Mouse (Mus musculus) neural tube, embryonic 13.5 days (tissue): ENCODE measurements around the gene Slc25a26. TPM values are rescaled to one million over a fixed set of nuclear protein-coding genes. Genes with fewer than 3 reads are reported as not detected.

ENCODE experiments used
- ATAC-seq: fragments of 200-750 bp; cut with Nextera tagmentation; 2 replicates; pipeline ENCODE4 v1.8.0; 2017; ENCODE audit warnings: low read depth, mild to moderate bottlenecking, moderate TSS enrichment, moderate library complexity
- H3K27ac ChIP-seq: fragments of 300-500 bp; sonication (generic); replicated peaks from 2 replicates; pipeline ENCODE4 v1.5.1; 2015; ENCODE audit warnings: moderate library complexity, mild to moderate bottlenecking, inconsistent platforms
- H3K27me3 ChIP-seq: fragments of 300-500 bp; sonication (generic); 2 replicates; pipeline ENCODE4 v1.6.1; 2015; ENCODE audit warnings: mild to moderate bottlenecking, inconsistent platforms
- H3K36me3 ChIP-seq: fragments of 300-500 bp; sonication (generic); 2 replicates; pipeline ENCODE4 v1.6.1; 2015; ENCODE audit warnings: mild to moderate bottlenecking, inconsistent platforms
- H3K4me1 ChIP-seq: fragments of 300-500 bp; sonication (generic); replicated peaks from 2 replicates; pipeline ENCODE4 v1.6.1; 2015; ENCODE audit warnings: inconsistent platforms
- H3K4me2 ChIP-seq: fragments of 300-500 bp; sonication (generic); 2 replicates; pipeline ENCODE4 v1.6.1; 2015; ENCODE audit warnings: inconsistent platforms, mild to moderate bottlenecking, moderate library complexity
- H3K4me3 ChIP-seq: fragments of 300-500 bp; sonication (generic); 2 replicates; pipeline ENCODE4 v1.5.1; 2015; ENCODE audit warnings: mild to moderate bottlenecking, inconsistent platforms
- H3K9ac ChIP-seq: fragments of 300-500 bp; sonication (generic); 2 replicates; pipeline ENCODE4 v1.6.1; 2015; ENCODE audit warnings: moderate library complexity, mild to moderate bottlenecking, inconsistent platforms
- H3K9me3 ChIP-seq: fragments of 300-500 bp; sonication (generic); 2 replicates; pipeline ENCODE4 v1.6.1; 2016; ENCODE audit warnings: inconsistent platforms
- WGBS: fragments of 180-500 bp; shearing (Covaris S2); methylation state at CpG from one replicate; pipeline ENCODE4 v1.1.7; 2015; 5-methylcytosine and 5-hydroxymethylcytosine counted together
- polyA plus RNA-seq: library from polyadenylated mRNA; unstranded; fragments of >200 nt; fragmentation: Nextera tagmentation; extraction: Ambion mirVana; gene quantifications from 2 replicates; pipeline ENCODE4 v1.2.1, GENCODE M21; 2015

Slc25a26 gene
- polyA plus RNA-seq, 1 experiment from 2014 or later: 8.7 TPM

DNA sequence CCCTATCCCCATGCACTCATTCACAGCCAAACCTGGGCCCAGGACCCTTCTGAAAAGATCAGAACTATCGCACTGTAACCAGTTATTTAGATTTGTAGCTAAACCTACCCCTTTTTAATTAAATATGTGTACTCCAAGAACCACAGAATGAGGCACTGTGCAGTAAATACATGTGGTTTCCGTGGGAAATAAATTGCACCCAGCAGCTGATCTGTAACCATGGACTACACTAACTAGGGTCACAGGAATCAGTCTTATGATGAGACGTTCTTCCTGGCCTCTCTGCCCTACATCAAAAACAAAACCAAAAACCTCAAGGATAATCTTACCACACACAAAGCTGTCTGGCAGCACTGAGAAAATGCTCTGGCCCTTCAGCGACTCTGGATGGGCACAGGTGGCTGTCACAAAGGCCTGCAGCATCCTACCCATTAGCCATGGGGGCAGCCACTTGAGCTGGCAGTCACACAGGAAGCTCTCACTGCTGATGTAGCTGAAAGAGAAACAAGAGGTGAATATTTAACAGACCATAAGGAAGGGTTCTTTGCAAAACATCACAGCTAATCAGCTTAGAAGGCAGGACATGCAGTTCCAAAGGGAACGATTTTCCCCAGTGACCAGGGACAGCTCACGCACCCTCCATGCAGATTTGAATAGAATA, 113.2 kb downstream of the Slc25a26 start:
- no peak for ATAC-seq
- H3K4me1 ChIP-seq: peaks cover 15% of the 10 kb centered on the region; the same call in 1 of the 2 replicates
- H3K9ac ChIP-seq: no peak overlapping the region
- H3K9me3 ChIP-seq: no peaks in the 10 kb centered on the region
- no peak overlapping the region for H3K4me2 ChIP-seq
- H3K36me3 ChIP-seq: peaks cover 91% of the 10 kb centered on the region
- no peaks in the 10 kb centered on the region for H3K27me3 ChIP-seq
- 82% methylated on average over 6 of the region's 6 CpGs for WGBS
- H3K27ac ChIP-seq: no peak overlapping the region
- no peak overlapping the region for H3K4me3 ChIP-seq

DNA sequence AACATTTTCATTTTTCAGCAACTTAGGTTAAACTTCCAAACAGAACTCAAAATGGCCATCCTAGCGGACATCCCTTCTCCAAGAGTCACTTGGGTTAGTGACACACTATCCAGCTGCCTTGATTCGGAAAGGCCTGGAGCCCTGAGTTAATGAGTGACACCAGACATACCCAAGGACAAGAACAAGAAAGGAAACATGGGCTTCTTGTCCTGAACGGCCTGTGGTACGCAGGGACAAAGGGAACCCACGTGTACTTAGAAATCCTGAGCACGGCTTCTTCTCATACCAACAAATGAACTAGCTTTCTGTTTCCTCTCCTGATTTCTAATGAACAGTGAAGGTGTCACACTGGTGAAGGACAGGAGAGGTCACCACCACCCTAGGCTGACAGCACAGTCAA, 114.2 kb downstream of the Slc25a26 start:
- H3K4me2 ChIP-seq: no peak overlapping the region
- WGBS: 91% methylated on average over 6 of the region's 6 CpGs
- H3K9me3 ChIP-seq: no peaks in the 10 kb centered on the region
- no peak overlapping the region for H3K9ac ChIP-seq
- H3K4me1 ChIP-seq: peaks cover 19% of the 10 kb centered on the region; the same call in 1 of the 2 replicates
- no peaks in the 10 kb centered on the region for H3K27me3 ChIP-seq
- no peak overlapping the region for H3K27ac ChIP-seq
- peaks cover 82% of the 10 kb centered on the region for H3K36me3 ChIP-seq
- no peak for ATAC-seq
- no peak overlapping the region for H3K4me3 ChIP-seq

DNA sequence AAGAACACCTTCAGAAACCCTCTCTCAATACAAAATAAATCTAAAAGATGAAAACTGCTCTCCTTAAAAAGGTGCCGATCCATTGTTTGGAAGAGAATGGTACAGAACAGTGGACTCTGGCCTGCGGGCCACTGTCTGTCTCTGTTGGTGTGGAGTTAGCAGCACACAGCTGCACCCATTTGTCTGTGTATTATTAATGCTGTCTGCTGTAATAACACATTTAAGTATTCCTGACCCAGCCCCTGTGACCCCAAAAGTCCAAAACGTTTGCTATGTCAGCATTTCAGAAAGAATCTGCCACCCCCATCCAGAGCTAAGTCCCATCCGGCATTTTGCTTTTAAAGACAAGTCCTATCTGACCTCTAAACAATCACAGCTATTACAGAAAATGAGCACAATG, 115.8 kb downstream of the Slc25a26 start:
- H3K4me2 ChIP-seq: no peak overlapping the region
- H3K27ac ChIP-seq: no peak overlapping the region
- no peaks in the 10 kb centered on the region for H3K9me3 ChIP-seq
- peaks cover 79% of the 10 kb centered on the region for H3K36me3 ChIP-seq
- no peaks in the 10 kb centered on the region for H3K27me3 ChIP-seq
- WGBS: 86% methylated on average over 4 of the region's 4 CpGs
- H3K9ac ChIP-seq: no peak overlapping the region
- no peak for ATAC-seq
- H3K4me3 ChIP-seq: no peak overlapping the region
- H3K4me1 ChIP-seq: peaks cover 19% of the 10 kb centered on the region; the same call in 1 of the 2 replicates

DNA sequence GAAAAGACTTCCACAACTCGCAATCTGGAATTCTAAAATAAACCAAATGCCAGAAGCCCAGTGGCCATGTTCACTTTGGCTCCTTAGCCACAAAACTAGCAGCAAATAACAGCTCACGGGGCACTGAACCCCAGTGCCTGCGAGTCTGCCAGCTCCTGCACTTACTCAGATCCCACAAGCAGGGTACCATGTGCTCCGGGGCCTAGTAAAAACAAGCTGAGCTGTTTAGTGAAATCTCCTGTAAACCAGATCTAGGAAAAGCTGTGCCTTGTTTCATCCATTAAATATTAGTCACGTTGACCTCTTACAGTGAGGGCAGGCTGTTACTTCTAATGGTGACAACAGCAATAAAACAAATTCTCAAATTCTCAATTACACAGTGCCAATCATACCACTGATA, 118.5 kb downstream of the Slc25a26 start:
- Histone ChIP-seq H3K9me3 (no peaks in the 10 kb centered on the region), H3K9ac (no peak overlapping the region), H3K4me3 (no peak overlapping the region), H3K36me3 (peaks cover 70% of the 10 kb centered on the region), H3K4me2 (no peak overlapping the region), H3K27me3 (no peaks in the 10 kb centered on the region), H3K27ac (no peak overlapping the region), H3K4me1 (peaks cover 11% of the 10 kb centered on the region; the same call in 1 of the 2 replicates)
- 87% methylated on average over 5 of the region's 5 CpGs for WGBS
- ATAC-seq: no peak

DNA sequence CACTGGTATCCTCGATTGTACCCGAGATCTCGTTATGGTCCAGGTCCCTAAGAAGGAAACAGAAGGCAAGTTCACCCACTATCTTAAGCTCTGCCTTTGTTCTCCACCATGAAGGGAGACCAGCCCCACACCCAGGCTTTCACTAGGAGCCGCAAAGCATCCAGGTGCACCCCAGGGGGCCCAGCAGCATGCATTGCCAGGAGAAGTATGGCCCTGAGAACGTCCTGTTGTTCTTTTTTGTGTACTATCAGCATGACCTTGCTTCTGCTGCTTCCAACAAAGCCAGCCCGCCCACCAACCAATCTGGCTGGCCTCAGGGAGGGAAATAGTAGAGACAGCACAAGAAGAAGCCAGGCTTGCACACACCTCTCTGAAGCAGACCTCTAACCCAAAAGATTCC, 120.2 kb downstream of the Slc25a26 start:
- H3K36me3 ChIP-seq: peaks cover 68% of the 10 kb centered on the region

DNA sequence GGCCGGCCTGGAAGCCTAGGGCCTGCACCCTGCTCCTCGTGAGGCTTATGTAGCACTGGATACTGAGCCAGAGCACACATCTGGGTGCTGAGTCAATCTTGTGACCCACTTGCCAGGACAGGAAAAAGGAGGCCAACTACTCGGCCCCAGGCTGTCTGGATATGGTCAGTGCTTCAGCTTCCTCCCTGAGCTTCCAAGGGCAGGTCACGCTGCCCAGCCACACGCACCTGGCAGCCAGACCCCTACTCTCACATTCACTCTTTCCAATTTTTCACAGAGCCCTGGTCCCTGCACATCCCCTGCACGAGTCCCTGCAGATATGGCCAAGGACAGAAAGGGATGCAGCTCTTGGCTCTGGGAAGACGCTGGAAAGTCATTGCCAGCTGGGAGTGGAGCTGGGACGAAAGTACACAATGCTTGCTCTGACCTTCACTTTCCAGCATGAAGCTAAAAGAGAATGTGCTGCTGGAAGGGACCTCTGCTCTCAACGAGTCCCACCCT, 120.7 kb downstream of the Slc25a26 start:
- Histone ChIP-seq H3K27me3 (no peaks in the 10 kb centered on the region), H3K27ac (no peak overlapping the region), H3K9me3 (no peaks in the 10 kb centered on the region), H3K4me3 (no peak overlapping the region), H3K36me3 (peaks cover 65% of the 10 kb centered on the region), H3K4me2 (no peak overlapping the region), H3K4me1 (peaks cover 16% of the 10 kb centered on the region), H3K9ac (no peak overlapping the region)
- WGBS: 88% methylated on average over 9 of the region's 9 CpGs
- no peak for ATAC-seq

More for the DNA sequence above, 120.2 kb downstream of the Slc25a26 start:
- H3K27ac ChIP-seq: no peak overlapping the region
- 64% methylated on average over 6 of the region's 6 CpGs for WGBS
- no peak overlapping the region for H3K4me2 ChIP-seq
- peaks cover 11% of the 10 kb centered on the region for H3K4me1 ChIP-seq
- H3K4me3 ChIP-seq: no peak overlapping the region
- H3K9ac ChIP-seq: no peak overlapping the region
- no peak for ATAC-seq
- H3K27me3 ChIP-seq: no peaks in the 10 kb centered on the region
- H3K9me3 ChIP-seq: no peaks in the 10 kb centered on the region

DNA sequence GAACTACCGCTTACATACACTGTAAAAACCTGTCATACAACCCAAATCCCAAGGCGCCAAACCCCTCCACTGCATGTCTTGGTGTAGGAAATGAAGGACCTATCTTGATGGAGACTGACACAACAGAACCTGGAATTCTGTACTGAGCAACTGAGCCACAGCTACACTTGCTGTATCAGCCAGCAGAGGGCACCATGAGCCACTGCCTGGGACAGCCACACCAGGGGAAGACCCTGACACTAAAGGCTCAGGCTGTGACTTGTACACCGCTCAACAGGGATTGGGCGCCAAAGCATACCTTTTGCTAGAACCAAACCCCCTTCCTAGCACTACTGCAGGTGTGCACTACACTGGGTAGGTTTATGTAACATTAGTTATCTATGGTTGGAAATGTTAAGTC, 122.9 kb downstream of the Slc25a26 start:
- Histone ChIP-seq H3K4me1 (peaks cover 31% of the 10 kb centered on the region), H3K4me2 (no peak overlapping the region), H3K27ac (no peak overlapping the region), H3K9me3 (no peaks in the 10 kb centered on the region), H3K9ac (no peak overlapping the region), H3K4me3 (no peak overlapping the region), H3K36me3 (peaks cover 51% of the 10 kb centered on the region), H3K27me3 (no peaks in the 10 kb centered on the region)
- 91% methylated on average over 4 of the region's 4 CpGs for WGBS
- ATAC-seq: peak; percentile 60; the same call in 1 of the 2 replicates

DNA sequence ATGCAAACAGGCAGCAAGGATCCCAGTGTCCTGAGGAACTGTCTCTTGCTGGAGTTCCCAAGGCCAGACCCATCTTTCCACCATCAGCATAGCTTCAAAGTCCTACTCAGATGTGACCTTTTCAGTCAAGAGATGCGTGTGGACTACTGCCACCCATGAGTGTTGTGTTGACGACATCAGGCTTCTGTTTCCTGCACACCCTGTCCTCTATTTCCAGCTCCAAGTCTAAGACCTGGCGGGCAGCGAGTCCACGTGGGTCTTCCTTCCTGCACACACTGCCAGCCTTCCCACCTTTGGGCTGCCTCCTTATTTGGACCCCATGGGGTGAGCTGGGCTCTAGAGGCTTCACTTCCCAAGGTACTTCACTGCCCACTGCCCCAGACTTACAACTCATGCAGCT, 124.4 kb downstream of the Slc25a26 start:
- WGBS: 92% methylated on average over 5 of the region's 5 CpGs
- Histone ChIP-seq H3K9me3 (no peaks in the 10 kb centered on the region), H3K4me3 (no peak overlapping the region), H3K27me3 (no peaks in the 10 kb centered on the region), H3K36me3 (peaks cover 43% of the 10 kb centered on the region), H3K27ac (no peak overlapping the region), H3K9ac (no peak overlapping the region), H3K4me1 (peaks cover 42% of the 10 kb centered on the region), H3K4me2 (no peak overlapping the region)
- ATAC-seq: no peak

DNA sequence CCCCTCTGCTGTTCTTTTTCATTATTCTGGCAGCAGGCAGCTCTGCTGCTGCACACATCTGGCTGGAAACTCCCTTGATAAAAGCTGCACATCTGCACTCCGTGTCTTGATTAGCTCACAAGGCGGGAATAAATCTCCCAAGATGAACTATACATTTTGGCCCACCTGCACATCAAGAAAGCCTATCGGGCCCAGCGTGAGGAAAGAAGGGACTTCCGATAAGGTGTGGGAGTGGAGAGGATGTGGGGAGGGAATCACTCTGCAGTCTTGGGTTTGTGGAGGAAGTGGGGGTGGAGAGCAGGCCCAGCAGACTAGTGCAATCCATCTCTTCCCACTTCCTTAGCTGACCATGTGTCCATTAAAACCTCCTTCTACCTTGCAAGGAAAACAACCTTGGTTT, 125.8 kb downstream of the Slc25a26 start:
- Histone ChIP-seq H3K27me3 (no peaks in the 10 kb centered on the region), H3K27ac (peak overlapping the region; percentile 33), H3K36me3 (peaks cover 33% of the 10 kb centered on the region), H3K4me1 (peaks cover 55% of the 10 kb centered on the region), H3K4me3 (no peak overlapping the region), H3K4me2 (no peak overlapping the region), H3K9ac (no peak overlapping the region), H3K9me3 (no peaks in the 10 kb centered on the region)
- 65% methylated on average over 5 of the region's 5 CpGs for WGBS
- ATAC-seq: no peak

DNA sequence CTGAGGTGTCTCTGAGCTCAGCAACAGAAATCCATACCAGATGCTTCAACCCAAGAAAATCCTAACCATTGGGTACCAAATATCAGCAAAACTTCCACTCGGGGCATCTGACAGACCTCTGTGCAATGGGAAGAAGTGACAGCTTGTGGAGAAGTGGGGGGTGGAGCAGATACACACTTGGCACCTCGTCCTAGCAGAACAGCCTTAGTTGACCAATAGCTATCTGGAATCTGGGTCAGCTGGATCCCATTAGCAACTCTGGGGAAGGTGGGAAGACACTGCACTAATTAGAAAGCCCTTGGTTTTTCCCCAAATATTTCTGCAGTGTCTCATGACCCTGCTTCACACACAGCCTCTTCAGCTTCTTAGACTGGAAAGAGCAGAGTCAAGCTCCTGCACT, 126.7 kb downstream of the Slc25a26 start:
- Histone ChIP-seq H3K9me3 (no peaks in the 10 kb centered on the region), H3K36me3 (peaks cover 24% of the 10 kb centered on the region), H3K27me3 (no peaks in the 10 kb centered on the region), H3K4me1 (peaks cover 64% of the 10 kb centered on the region), H3K9ac (no peak overlapping the region), H3K4me3 (no peak overlapping the region), H3K27ac (no peak overlapping the region), H3K4me2 (no peak overlapping the region)
- no peak for ATAC-seq
- 65% methylated on average over 2 of the region's 2 CpGs for WGBS

DNA sequence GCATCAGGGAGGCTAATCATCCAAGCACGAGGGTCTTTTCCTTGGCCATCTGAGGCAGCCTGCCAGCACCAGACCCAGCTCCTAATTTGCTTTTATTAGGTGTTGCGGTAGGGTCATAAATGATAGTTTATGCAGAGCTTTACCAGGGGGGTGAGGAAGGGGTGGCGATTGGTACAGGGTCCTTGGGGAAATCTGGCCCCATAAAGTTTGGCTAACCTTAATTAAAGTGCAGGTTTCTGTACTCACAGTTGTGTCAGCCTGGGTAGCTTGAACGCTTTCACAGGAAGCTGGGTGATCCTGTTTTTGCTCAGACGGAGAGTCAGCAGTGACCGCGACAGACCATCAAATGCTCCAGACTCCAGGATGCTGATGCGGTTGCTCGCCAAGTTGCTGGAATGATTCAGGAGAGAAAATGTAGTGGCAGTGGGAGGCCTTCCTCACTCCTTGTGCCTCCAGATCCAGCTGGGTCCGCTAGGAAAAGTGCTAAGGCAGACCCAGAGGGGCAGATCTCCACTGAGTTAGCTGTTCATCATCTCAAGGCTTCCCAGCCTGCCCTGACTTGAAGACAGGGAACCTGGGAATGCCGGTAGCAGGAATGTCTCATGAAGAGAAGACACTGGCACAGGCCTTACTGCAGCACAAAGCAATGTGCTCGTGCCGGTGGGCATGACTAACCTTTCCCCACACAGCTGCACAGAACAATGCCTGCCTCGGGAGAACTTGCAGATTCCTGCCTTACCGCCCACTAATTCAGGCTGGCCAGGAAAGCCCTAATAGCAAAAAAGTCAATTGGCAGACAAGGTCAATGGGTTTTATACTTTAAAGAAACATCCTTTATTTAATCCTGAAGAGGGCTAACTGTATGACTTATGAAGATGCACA, 127.8 kb downstream of the Slc25a26 start:
- no peak for ATAC-seq
- WGBS: 23% methylated on average over 15 of the region's 15 CpGs
- no peaks in the 10 kb centered on the region for H3K27me3 ChIP-seq
- 0 out of 2 replicates have a peak overlapping the region, but pooled peaks have one; percentile 39 for H3K9ac ChIP-seq
- no peak overlapping the region for H3K4me2 ChIP-seq
- H3K36me3 ChIP-seq: peaks cover 16% of the 10 kb centered on the region; the same call in 1 of the 2 replicates
- peaks cover 76% of the 10 kb centered on the region for H3K4me1 ChIP-seq
- H3K9me3 ChIP-seq: no peaks in the 10 kb centered on the region
- no peak overlapping the region for H3K4me3 ChIP-seq
- H3K27ac ChIP-seq: peak overlapping the region; percentile 54

DNA sequence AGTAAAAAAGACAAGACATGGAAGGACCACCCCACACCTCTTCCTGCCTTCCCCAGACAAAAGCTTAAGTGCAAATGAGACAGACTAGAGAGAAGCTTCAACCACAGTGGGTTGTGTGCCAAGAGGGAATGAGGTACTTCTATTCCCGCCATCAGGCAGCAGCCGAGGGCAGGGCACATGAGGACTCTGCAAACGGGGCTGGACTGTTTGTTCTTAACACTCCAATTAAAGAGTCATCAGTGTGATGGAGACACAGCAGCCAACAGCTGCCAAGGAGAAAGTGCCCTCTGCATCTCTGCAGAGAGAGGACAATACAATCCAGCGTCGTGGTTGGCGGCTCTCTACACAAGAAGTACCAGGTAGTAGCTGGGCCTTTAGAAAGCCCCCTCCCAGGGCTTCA, 128.7 kb downstream of the Slc25a26 start:
- ATAC-seq: no peak
- Histone ChIP-seq H3K4me2 (no peak overlapping the region), H3K27ac (0 out of 2 replicates have a peak overlapping the region, but pooled peaks have one; percentile 15), H3K4me3 (no peak overlapping the region), H3K9me3 (no peaks in the 10 kb centered on the region), H3K36me3 (peaks cover 13% of the 10 kb centered on the region; the same call in 1 of the 2 replicates), H3K9ac (no peak overlapping the region), H3K4me1 (peaks cover 79% of the 10 kb centered on the region), H3K27me3 (no peaks in the 10 kb centered on the region)
- WGBS: 55% methylated on average over 6 of the region's 6 CpGs
